Mouse (Mus musculus) forebrain, embryonic 11.5 days (tissue): Measurements from ENCODE around the gene Zfp609. TPM values are rescaled to one million over a fixed set of nuclear protein-coding genes. Genes with fewer than 3 reads are reported as not detected.

ENCODE experiments used
- ATAC-seq: fragments of 200-750 bp; cut with Nextera tagmentation; replicated peaks from 2 replicates; pipeline ENCODE4 v1.8.0; 2017; ENCODE audit warnings: moderate TSS enrichment; ENCODE audit not compliant: low FRiP score
- DNase-seq: peaks from one replicate; pipeline ENCODE4 v3.0.0-alpha.2; 2017; ENCODE audit warnings: low spot score
- H3K27ac ChIP-seq: fragments of 300-500 bp; sonication (generic); 2 replicates; pipeline ENCODE4 v1.5.1; 2014; ENCODE audit warnings: low read depth, low read length
- H3K27me3 ChIP-seq: fragments of 300-500 bp; sonication (generic); 2 replicates; pipeline ENCODE4 v1.6.1; 2014; ENCODE audit warnings: mild to moderate bottlenecking, low read length, mixed read lengths; ENCODE audit not compliant: control insufficient read depth, insufficient read depth
- H3K36me3 ChIP-seq: fragments of 300-500 bp; sonication (generic); 2 replicates; pipeline ENCODE4 v1.6.1; 2014; ENCODE audit warnings: mild to moderate bottlenecking, low read length, moderate library complexity, mixed read lengths; ENCODE audit not compliant: control insufficient read depth, insufficient read depth
- H3K4me1 ChIP-seq: fragments of 300-500 bp; sonication (generic); replicated peaks from 2 replicates; pipeline ENCODE4 v1.6.1; 2014; ENCODE audit warnings: low read length, mixed read lengths; ENCODE audit not compliant: control insufficient read depth, insufficient read depth
- H3K4me2 ChIP-seq: fragments of 300-500 bp; sonication (generic); 2 replicates; pipeline ENCODE4 v1.6.1; 2014; ENCODE audit warnings: low read depth, mild to moderate bottlenecking, low read length, moderate library complexity, mixed read lengths; ENCODE audit not compliant: severe bottlenecking
- H3K4me3 ChIP-seq: fragments of 300-500 bp; sonication (generic); 2 replicates; pipeline ENCODE4 v1.5.1; 2014; ENCODE audit warnings: low read depth, low read length
- H3K9ac ChIP-seq: fragments of 300-500 bp; sonication (generic); 2 replicates; pipeline ENCODE4 v1.6.1; 2014; ENCODE audit warnings: low read length
- H3K9me3 ChIP-seq: fragments of 300-500 bp; sonication (generic); 2 replicates; pipeline ENCODE4 v1.6.1; 2016; ENCODE audit warnings: low read length, mixed read lengths; ENCODE audit not compliant: control insufficient read depth
- WGBS: fragments of 180-500 bp; shearing (Covaris S2); extraction: QIAGEN DNeasy Blood & Tissue Kit; methylation state at CpG from one replicate; pipeline ENCODE4 v1.1.7; 2014; 5-methylcytosine and 5-hydroxymethylcytosine counted together
- polyA plus RNA-seq: library from polyadenylated mRNA; unstranded; fragments of >200 nt; fragmentation: Nextera tagmentation; extraction: Ambion mirVana; gene quantifications from 2 replicates; pipeline ENCODE4 v1.2.1, GENCODE M21; 2014

The Zfp609 gene
- polyA plus RNA-seq, 1 experiment from 2014 or later, result 12.9 TPM

DNA sequence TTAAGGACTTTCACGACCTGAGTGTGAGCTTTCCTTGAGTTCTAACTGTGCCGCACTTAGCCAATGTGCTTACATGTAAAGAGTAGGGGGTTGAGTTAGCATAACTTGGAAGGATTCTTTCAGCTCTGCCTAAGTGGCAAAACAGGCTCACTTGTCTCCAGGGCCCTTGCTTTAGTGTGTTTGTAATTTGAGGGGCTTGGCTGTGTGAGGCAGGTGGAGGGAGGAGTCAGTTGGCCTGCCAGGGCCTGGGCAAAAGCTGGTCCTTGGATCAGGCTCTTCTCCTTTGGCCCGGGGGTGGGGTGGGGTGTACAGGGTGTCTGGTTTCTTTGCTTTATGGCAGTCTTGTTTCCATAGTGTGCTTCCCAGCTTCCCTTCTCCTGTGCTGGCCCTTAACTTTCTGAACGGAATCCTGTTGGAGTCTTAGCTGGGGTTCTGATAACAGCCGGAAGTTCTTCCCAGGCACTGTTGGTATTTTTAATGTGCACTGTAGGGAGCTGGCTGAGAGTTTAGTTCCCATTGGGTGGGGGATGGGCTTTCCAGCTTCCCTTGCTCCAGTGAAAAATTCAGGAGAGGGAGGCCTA is 148.1 kb downstream of the Zfp609 start:
- no peaks in the 10 kb centered on the region for H3K36me3 ChIP-seq
- H3K9me3 ChIP-seq, result no peaks in the 10 kb centered on the region
- H3K27ac ChIP-seq, result no peak overlapping the region
- WGBS, result 38% methylated on average over 5 of the region's 5 CpGs
- peaks cover 16% of the 10 kb centered on the region; the same call in 1 of the 2 replicates for H3K4me1 ChIP-seq
- ATAC-seq (no peak), DNase-seq (no peak)
- H3K9ac ChIP-seq, result peak overlapping the region; percentile 44
- H3K4me3 ChIP-seq, result no peak overlapping the region
- H3K4me2 ChIP-seq, result peak overlapping the region; percentile 87
- H3K27me3 ChIP-seq, result no peaks in the 10 kb centered on the region

DNA sequence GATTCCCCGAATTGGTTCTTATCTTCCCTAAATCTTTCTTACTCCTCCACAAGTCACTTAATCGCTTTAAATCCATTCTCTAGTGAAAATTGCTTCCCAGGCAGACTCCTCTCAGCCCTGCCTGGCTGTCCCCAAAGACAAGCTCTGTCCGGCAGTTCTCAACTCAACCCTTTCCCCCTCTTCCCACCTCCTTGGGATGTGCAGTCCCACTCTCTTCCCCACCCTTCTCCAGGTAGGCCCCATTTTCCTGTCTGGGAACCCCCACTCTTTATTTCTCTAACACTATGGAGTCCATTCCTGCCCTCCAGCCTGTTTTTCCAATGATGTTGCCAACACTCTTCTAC is 150.3 kb downstream of the Zfp609 start:
- no peak for ATAC-seq
- DNase-seq, result no peak
- 1% methylated on average over 3 of the region's 3 CpGs for WGBS
- Histone ChIP-seq H3K9me3 (no peaks in the 10 kb centered on the region), H3K27me3 (no peaks in the 10 kb centered on the region), H3K4me3 (peak overlapping the region; percentile 76), H3K9ac (peak overlapping the region; percentile 75), H3K4me1 (peaks cover 13% of the 10 kb centered on the region; the same call in 1 of the 2 replicates), H3K27ac (0 out of 2 replicates have a peak overlapping the region, but pooled peaks have one; percentile 18), H3K36me3 (no peaks in the 10 kb centered on the region), H3K4me2 (peak overlapping the region; percentile 87)

DNA sequence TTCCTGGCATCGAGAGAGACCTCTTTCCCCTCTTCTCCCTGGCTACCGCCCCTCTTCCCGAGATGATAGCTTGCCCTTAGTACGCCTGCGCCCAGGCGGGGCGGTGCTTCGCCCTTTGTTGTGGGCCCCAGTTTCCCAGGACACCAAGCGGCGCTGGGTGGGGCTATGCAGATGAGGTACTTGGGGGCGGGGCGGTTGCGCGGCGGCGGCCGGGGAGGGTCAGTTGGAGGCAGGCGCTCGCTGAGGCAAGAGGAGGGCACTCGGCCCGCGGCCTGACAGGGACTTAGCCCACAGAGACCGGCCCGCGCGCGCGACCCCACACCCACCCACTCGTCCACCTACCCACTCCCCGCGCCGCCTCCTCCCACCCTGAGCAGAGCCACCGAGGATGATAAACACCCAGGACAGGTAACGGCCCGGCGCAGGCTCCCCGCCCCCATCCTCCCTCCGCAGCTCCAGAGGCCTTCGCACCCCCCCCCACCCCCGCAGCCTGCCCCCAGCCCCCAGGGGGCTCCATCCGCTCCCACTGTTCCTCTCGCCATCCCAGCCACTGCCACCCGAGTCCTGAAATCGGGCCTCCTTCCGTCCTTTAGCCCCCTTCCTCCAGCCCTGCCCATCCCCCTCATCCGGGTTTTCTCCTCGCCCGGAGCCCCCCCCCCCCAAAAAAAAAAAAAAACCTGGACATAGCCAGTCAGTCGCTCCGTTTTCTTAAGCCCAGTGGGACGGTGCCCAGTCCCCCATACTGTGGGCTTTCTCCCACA is 150.8 kb downstream of the Zfp609 start:
- Histone ChIP-seq H3K9me3 (no peaks in the 10 kb centered on the region), H3K27ac (0 out of 2 replicates have a peak overlapping the region, but pooled peaks have one; percentile 18), H3K27me3 (no peaks in the 10 kb centered on the region), H3K4me1 (peaks cover 13% of the 10 kb centered on the region; the same call in 1 of the 2 replicates), H3K4me2 (peak overlapping the region; percentile 87), H3K9ac (peak overlapping the region; percentile 75), H3K36me3 (no peaks in the 10 kb centered on the region), H3K4me3 (peak overlapping the region; percentile 76)
- ATAC-seq (peak; percentile 96), DNase-seq (peak; percentile 99)
- WGBS, result under 1% methylated on average over 50 of the region's 51 CpGs

- peak; percentile 48; the same call in 1 of the 2 replicates for ATAC-seq
- Histone ChIP-seq H3K27me3 (no peaks in the 10 kb centered on the region), H3K9me3 (no peaks in the 10 kb centered on the region), H3K4me3 (peak overlapping the region; percentile 76; the same call in 1 of the 2 replicates), H3K4me1 (peaks cover 12% of the 10 kb centered on the region; the same call in 1 of the 2 replicates), H3K4me2 (peak overlapping the region; percentile 35), H3K27ac (no peak overlapping the region), H3K36me3 (no peaks in the 10 kb centered on the region), H3K9ac (peak overlapping the region; percentile 37; the same call in 1 of the 2 replicates)
- WGBS, result 58% methylated on average over 8 of the region's 8 CpGs
- DNase-seq, result no peak
These were observed 151.7 kb downstream of the Zfp609 start for GRCm38 (mm10) chr9:65675461-65676357.

GRCm38 (mm10) chr9:65672996-65673395 is 154.4 kb downstream of the Zfp609 start:
- H3K27ac ChIP-seq, result no peak overlapping the region
- no peaks in the 10 kb centered on the region for H3K27me3 ChIP-seq

GRCm38 (mm10) chr9:65671431-65671931 is 155.9 kb downstream of the Zfp609 start:
- H3K36me3 ChIP-seq, result no peaks in the 10 kb centered on the region
- H3K4me3 ChIP-seq, result no peak overlapping the region
- DNase-seq (no peak), ATAC-seq (no peak)
- no peak overlapping the region for H3K27ac ChIP-seq
- H3K4me2 ChIP-seq, result no peak overlapping the region
- H3K4me1 ChIP-seq, result no peaks in the 10 kb centered on the region
- no peaks in the 10 kb centered on the region for H3K9me3 ChIP-seq
- WGBS, result 56% methylated on average over 9 of the region's 9 CpGs
- H3K9ac ChIP-seq, result no peak overlapping the region
- no peaks in the 10 kb centered on the region for H3K27me3 ChIP-seq

More at GRCm38 (mm10) chr9:65672996-65673395, 154.4 kb downstream of the Zfp609 start:
- Histone ChIP-seq H3K4me3 (no peak overlapping the region), H3K36me3 (no peaks in the 10 kb centered on the region), H3K4me2 (no peak overlapping the region), H3K4me1 (peaks cover 4% of the 10 kb centered on the region; the same call in 1 of the 2 replicates), H3K9me3 (no peaks in the 10 kb centered on the region), H3K9ac (no peak overlapping the region)
- ATAC-seq (no peak), DNase-seq (no peak)
- 76% methylated on average over 11 of the region's 11 CpGs for WGBS

GRCm38 (mm10) chr9:65667701-65668100 is 159.7 kb downstream of the Zfp609 start, which contains the start of gene Oaz2:
TSS of gene Oaz2 (plus strand) at chr9:65668001.
- no peaks in the 10 kb centered on the region for H3K27me3 ChIP-seq
- no peak within 1 kb of the TSS for H3K9ac ChIP-seq
- H3K9me3 ChIP-seq, result no peaks in the 10 kb centered on the region
- WGBS, result 93% methylated on average over 8 of the region's 8 CpGs
- DNase-seq (no peak), ATAC-seq (no peak)
- no peaks in the 10 kb centered on the region for H3K4me1 ChIP-seq
- H3K4me2 ChIP-seq, result no peak within 1 kb of the TSS
- no peaks in the 10 kb centered on the region for H3K36me3 ChIP-seq
- H3K4me3 ChIP-seq, result no peak within 1 kb of the TSS
- H3K27ac ChIP-seq, result no peak within 1 kb of the TSS

- Histone ChIP-seq H3K4me3 (no peak overlapping the region), H3K27me3 (no peaks in the 10 kb centered on the region), H3K4me2 (no peak overlapping the region), H3K9ac (no peak overlapping the region), H3K4me1 (no peaks in the 10 kb centered on the region), H3K36me3 (no peaks in the 10 kb centered on the region), H3K9me3 (no peaks in the 10 kb centered on the region), H3K27ac (no peak overlapping the region)
- ATAC-seq (0 out of 2 replicates have a peak, but pooled peaks have one; percentile 27), DNase-seq (peak; percentile 78)
- 24% methylated on average over 5 of the region's 5 CpGs for WGBS
These were observed 161.3 kb downstream of the Zfp609 start for GRCm38 (mm10) chr9:65666042-65666441.
